Mouse (Mus musculus) embryonic facial prominence, embryonic 11.5 days (tissue): ENCODE results near the gene Psmd4. TPM values are rescaled to one million over a fixed set of nuclear protein-coding genes. Genes with fewer than 3 reads are reported as not detected.

Experiments used
- ATAC-seq: fragments of 200-750 bp; cut with Nextera tagmentation; replicated peaks from 2 replicates; pipeline ENCODE4 v1.8.0; 2017; ENCODE audit warnings: low read depth; ENCODE audit not compliant: insufficient number of reproducible peaks, low FRiP score, low TSS enrichment
- DNase-seq: peaks from one replicate; pipeline ENCODE4 v3.0.0-alpha.2; 2015; ENCODE audit warnings: low spot score
- H3K27ac ChIP-seq: fragments of 300-500 bp; sonication (generic); replicated peaks from 2 replicates; pipeline ENCODE4 v1.5.1; 2014; ENCODE audit warnings: mild to moderate bottlenecking, low read depth, low read length, control low read depth
- H3K27me3 ChIP-seq: fragments of 300-500 bp; sonication (generic); 2 replicates; pipeline ENCODE4 v1.6.1; 2014; ENCODE audit warnings: mild to moderate bottlenecking, low read length, moderate library complexity, mixed read lengths; ENCODE audit not compliant: control insufficient read depth, insufficient read depth
- H3K36me3 ChIP-seq: fragments of 300-500 bp; sonication (generic); replicated peaks from 2 replicates; pipeline ENCODE4 v1.6.1; 2014; ENCODE audit warnings: low read depth, mild to moderate bottlenecking, low read length, moderate library complexity, mixed read lengths; ENCODE audit not compliant: control insufficient read depth, insufficient read depth
- H3K4me1 ChIP-seq: fragments of 300-500 bp; sonication (generic); 2 replicates; pipeline ENCODE4 v1.6.1; 2014; ENCODE audit warnings: low read length, mixed read lengths; ENCODE audit not compliant: control insufficient read depth, insufficient read depth
- H3K4me2 ChIP-seq: fragments of 300-500 bp; sonication (generic); 2 replicates; pipeline ENCODE4 v1.6.1; 2014; ENCODE audit warnings: low read depth, mild to moderate bottlenecking, control low read depth, low read length, moderate library complexity
- H3K4me3 ChIP-seq: fragments of 300-500 bp; sonication (generic); 2 replicates; pipeline ENCODE4 v1.5.1; 2014; ENCODE audit warnings: low read depth, low read length, control low read depth
- H3K9ac ChIP-seq: fragments of 300-500 bp; sonication (generic); replicated peaks from 2 replicates; pipeline ENCODE4 v1.6.1; 2014; ENCODE audit warnings: mild to moderate bottlenecking, control low read depth, low read length
- H3K9me3 ChIP-seq: fragments of 300-500 bp; sonication (generic); replicated peaks from 2 replicates; pipeline ENCODE4 v1.6.1; 2016; ENCODE audit warnings: mild to moderate bottlenecking, low read length, inconsistent platforms, mixed read lengths; ENCODE audit not compliant: control insufficient read depth
- WGBS: fragments of 180-500 bp; shearing (Covaris S2); extraction: QIAGEN DNeasy Blood & Tissue Kit; methylation state at CpG from one replicate; pipeline ENCODE4 v1.1.7; 2014; 5-methylcytosine and 5-hydroxymethylcytosine counted together
- microRNA-seq: library from miRNA; unstranded; fragments of <30 nt; microRNA quantifications from one replicate; pipeline ENCODE4, GENCODE M21; 2016; ENCODE audit warnings: borderline number of aligned reads
- polyA plus RNA-seq: library from polyadenylated mRNA; unstranded; fragments of >200 nt; fragmentation: Nextera tagmentation; extraction: Ambion mirVana; gene quantifications from 2 replicates; pipeline ENCODE4 v1.2.1, GENCODE M21; 2014

Psmd4 gene
- polyA plus RNA-seq, 1 experiment from 2014 or later, result 311 TPM

DNA sequence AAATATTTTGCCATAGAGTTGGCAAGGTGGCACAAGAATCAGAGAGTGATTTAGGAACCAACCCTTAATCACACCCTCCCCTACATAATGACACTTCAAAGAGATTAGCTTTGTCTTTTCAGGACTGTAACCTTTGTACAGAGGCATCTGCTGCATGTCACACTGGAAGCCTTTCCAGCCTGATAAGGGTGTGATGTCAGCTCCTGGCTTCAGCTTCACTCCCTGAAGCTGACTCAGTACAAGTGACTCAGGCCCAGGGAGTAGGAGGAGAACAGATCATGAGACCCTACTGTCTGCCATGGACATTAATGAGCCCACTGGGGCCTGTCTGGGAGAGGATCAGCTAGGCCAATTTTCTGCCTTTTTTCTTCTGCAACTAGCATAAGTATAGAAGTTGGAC is 54.8 kb downstream of the Psmd4 start:
- H3K4me1 ChIP-seq, result no peaks in the 10 kb centered on the region
- ATAC-seq (no peak), DNase-seq (no peak)
- no peak overlapping the region for H3K4me2 ChIP-seq
- no peak overlapping the region for H3K27ac ChIP-seq
- no peak overlapping the region for H3K4me3 ChIP-seq
- H3K36me3 ChIP-seq, result no peaks in the 10 kb centered on the region; the same call in 1 of the 2 replicates
- no peaks in the 10 kb centered on the region for H3K9me3 ChIP-seq
- H3K27me3 ChIP-seq, result no peaks in the 10 kb centered on the region
- no peak overlapping the region for H3K9ac ChIP-seq

DNA sequence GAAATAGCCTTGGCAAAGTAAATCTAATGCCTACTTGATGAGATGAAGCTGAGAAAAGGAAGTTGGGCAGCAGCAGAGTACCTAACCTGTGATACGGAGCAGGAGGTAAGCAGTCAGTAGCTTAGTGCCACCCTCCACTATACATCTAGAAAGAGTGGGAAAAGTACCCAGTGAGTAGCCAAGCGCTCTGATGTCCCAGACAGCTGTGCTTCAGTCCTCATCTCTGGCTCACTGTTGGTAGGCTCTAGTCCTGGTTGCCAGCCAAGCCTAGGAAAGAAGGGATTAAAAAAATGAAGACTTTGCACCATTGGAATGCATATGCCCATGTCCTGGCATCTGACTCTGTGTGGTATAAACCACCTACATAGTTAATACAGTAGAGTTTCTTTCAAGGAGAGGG is 56.9 kb downstream of the Psmd4 start:
- Histone ChIP-seq H3K36me3 (no peaks in the 10 kb centered on the region; the same call in 1 of the 2 replicates), H3K9ac (no peak overlapping the region), H3K4me3 (no peak overlapping the region), H3K4me2 (no peak overlapping the region), H3K27me3 (no peaks in the 10 kb centered on the region), H3K27ac (no peak overlapping the region), H3K4me1 (no peaks in the 10 kb centered on the region), H3K9me3 (no peaks in the 10 kb centered on the region)
- ATAC-seq (no peak), DNase-seq (no peak)
- 95% methylated on average over 2 of the region's 2 CpGs for WGBS

GRCm38 (mm10) chr3:94984312-94984711 is 58.1 kb downstream of the Psmd4 start:
- Histone ChIP-seq H3K9me3 (no peaks in the 10 kb centered on the region), H3K9ac (no peak overlapping the region), H3K36me3 (no peaks in the 10 kb centered on the region; the same call in 1 of the 2 replicates), H3K4me1 (no peaks in the 10 kb centered on the region), H3K27me3 (no peaks in the 10 kb centered on the region), H3K4me2 (no peak overlapping the region), H3K4me3 (no peak overlapping the region), H3K27ac (no peak overlapping the region)
- ATAC-seq (no peak), DNase-seq (no peak)
- 94% methylated on average over 11 of the region's 11 CpGs for WGBS

Small RNA genes lying within 50 kb of the gene (microRNA-seq; reads per million reads assigned to microRNA genes)
- gene Mir7013, result not detected

Other genes with a start within 250 kb of the Psmd4 start
- 20.1 and 21.5 TPM in 2 replicates for gene Pogz, start 205.0 kb downstream of the Psmd4 start, polyA plus RNA-seq
- 361 and 381 TPM in 2 replicates for gene Psmb4, start 155.7 kb downstream of the Psmd4 start, polyA plus RNA-seq
- gene Selenbp1, start 109.6 kb downstream of the Psmd4 start, polyA plus RNA-seq, result 10.5 and 11.3 TPM in 2 replicates
- 10.8 and 12.5 TPM in 2 replicates for gene Rfx5, start 88.5 kb downstream of the Psmd4 start, polyA plus RNA-seq
- 25.1 and 30.1 TPM in 2 replicates for gene Pi4kb, start 67.9 kb downstream of the Psmd4 start, polyA plus RNA-seq
- gene Zfp687, start 27.2 kb downstream of the Psmd4 start, polyA plus RNA-seq, result 18.0 and 23.0 TPM in 2 replicates
- gene Pip5k1a, start 64.3 kb upstream of the Psmd4 start, polyA plus RNA-seq, result 15.4 and 16.1 TPM in 2 replicates
- gene Vps72, start 68.4 kb upstream of the Psmd4 start, polyA plus RNA-seq, result 229 and 232 TPM in 2 replicates
- 0.28 and 0.42 TPM in 2 replicates for gene Tmod4, start 81.9 kb upstream of the Psmd4 start, polyA plus RNA-seq
- 71.8 and 84.0 TPM in 2 replicates for gene Scnm1, start 91.4 kb upstream of the Psmd4 start, polyA plus RNA-seq
- gene Lysmd1, start 91.5 kb upstream of the Psmd4 start, polyA plus RNA-seq, result 13.2 and 15.1 TPM in 2 replicates
- gene Tnfaip8l2, start 99.7 kb upstream of the Psmd4 start, polyA plus RNA-seq, result 2.0 and 2.5 TPM in 2 replicates
- 8.6 and 9.5 TPM in 2 replicates for gene Sema6c, start 117.8 kb upstream of the Psmd4 start, polyA plus RNA-seq
- gene Gabpb2, start 175.3 kb upstream of the Psmd4 start, polyA plus RNA-seq, result 5.7 and 6.7 TPM in 2 replicates
- 93.9 and 105 TPM in 2 replicates for gene Cdc42se1, start 186.1 kb upstream of the Psmd4 start, polyA plus RNA-seq
- 52.9 and 56.9 TPM in 2 replicates for gene Mllt11, start 189.6 kb upstream of the Psmd4 start, polyA plus RNA-seq
- gene Gm128, start 199.0 kb upstream of the Psmd4 start, polyA plus RNA-seq, result 0.54 TPM in 1 of 2 replicates, not detected in the other
- gene Bnipl, start 208.6 kb upstream of the Psmd4 start, polyA plus RNA-seq, result 2.9 and 4.0 TPM in 2 replicates
- gene Mindy1, start 238.7 kb upstream of the Psmd4 start, polyA plus RNA-seq, result 45.7 and 46.8 TPM in 2 replicates
- 25.9 and 28.2 TPM in 2 replicates for gene Prune1, start 239.5 kb upstream of the Psmd4 start, polyA plus RNA-seq